Mouse (Mus musculus): ENCODE data around the gene Itgb8.

Gene Itgb8

DNA sequence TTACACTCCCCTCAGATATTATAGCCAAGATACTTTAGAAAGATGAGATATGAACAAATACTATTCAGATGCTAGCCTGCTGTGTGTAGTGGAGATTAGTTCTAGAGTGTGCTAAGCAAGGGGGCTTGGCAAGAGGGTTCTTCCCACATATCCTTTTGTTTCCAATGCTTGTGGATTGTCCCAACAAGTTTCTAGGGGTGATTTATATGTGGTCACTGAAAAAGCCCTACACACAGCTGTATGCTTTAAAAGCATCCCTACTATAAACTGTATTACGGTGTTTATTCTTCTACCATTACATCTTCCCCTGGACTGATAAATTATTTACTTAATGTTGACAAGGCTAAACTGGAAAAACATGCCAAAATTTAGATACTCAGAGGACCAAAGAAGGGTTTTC is 92.6 kb downstream of the Itgb8 start:
- no peak for ATAC-seq (ENCODE audit: low TSS enrichment)

DNA sequence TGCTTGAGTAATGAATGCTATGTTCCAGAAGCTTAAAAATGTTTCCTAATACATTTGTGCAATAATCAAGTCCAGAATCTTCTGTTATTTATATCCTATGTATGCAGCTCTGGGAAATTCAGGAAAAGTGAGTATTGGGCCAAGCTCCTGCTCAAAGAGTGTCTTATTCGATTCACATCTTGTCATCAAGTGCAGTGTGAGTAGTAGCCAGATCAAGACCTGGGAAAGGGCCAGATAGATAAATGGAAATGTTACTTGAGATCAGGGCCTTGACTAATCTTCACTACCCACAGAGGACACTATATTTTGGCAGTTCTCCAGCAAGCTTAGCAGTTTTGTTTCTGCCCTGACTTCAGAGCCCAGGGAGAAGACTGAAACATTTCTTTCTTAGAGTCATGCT is 100.7 kb downstream of the Itgb8 start:
- ATAC-seq (ENCODE audit: low TSS enrichment) = no peak

DNA sequence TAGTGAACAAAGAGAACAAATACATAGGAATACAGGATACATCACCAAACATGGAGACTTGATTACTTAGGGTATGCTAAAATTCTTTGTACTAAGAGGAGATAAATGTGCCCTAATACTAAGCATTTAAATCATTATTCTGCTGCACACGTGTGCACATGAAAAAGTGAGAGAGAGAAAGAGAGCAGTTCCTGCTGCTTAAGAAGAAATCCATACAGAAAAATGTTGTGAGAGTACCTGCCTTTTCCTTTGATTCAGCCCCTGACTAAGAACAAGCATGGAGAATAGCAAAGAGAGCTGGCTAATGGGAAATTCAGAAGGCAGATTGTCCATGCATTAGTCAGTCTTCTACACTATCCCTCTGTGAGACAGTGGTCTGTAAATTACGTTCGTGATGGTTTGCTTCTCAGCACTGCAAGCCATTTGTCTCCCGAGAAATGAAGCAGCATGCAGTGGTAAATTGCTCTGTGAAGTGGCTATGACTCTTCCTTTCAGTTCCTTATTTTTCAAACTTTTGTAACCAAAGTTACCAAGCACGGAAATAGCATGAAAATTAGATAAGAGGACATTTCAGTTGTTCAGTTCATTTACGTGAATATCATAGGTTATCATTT is 125.0 kb downstream of the Itgb8 start:
- ATAC-seq (ENCODE audit: low TSS enrichment) = no peak

DNA sequence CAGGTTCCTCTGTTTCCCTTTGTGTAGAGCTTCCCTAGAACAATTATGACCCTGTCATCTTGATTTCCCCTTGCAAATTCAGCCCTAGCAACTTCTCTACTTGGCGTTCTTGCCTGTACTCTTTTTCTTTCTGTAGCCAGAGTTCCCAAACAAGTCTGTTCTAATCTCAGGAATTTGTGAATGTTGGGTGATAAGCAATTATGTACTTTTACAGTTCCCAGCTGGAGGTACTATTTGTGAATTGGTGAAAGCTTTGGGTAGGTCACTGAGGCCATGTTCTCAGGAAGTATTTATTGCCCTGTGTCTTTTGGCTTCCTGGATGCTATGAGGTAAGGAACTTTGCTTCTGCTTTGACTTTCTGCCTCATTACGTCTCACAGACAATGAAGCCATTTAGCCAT is 128.5 kb downstream of the Itgb8 start:
- ATAC-seq (ENCODE audit: low TSS enrichment) = no peak

Measured in frontal cortex, adult (tissue).